Mouse (Mus musculus) liver, embryonic 13.5 days (tissue): Measurements from ENCODE around the gene Apol7a. TPM values are rescaled to one million over a fixed set of nuclear protein-coding genes. Genes with fewer than 3 reads are reported as not detected.
"Not testable (repeated sequence)": the region's sequence is repeated elsewhere in the genome, so short reads cannot be mapped to it uniquely, and the experiment has no call there.

Experiments used
- ATAC-seq: fragments of 200-750 bp; cut with Nextera tagmentation; 2 replicates; pipeline ENCODE4 v1.8.0; 2017; ENCODE audit warnings: low read depth, mild to moderate bottlenecking, moderate number of reproducible peaks, moderate library complexity
- DNase-seq: peaks from one replicate; pipeline ENCODE4 v3.0.0; 2022
- H3K27ac ChIP-seq: fragments of 300-500 bp; sonication (generic); 2 replicates; pipeline ENCODE4 v1.5.1; 2015; ENCODE audit warnings: moderate library complexity, mild to moderate bottlenecking, inconsistent platforms
- H3K27me3 ChIP-seq: fragments of 300-500 bp; sonication (generic); 2 replicates; pipeline ENCODE4 v1.6.1; 2015; ENCODE audit warnings: mild to moderate bottlenecking, inconsistent platforms
- H3K36me3 ChIP-seq: fragments of 300-500 bp; sonication (generic); 2 replicates; pipeline ENCODE4 v1.6.1; 2015; ENCODE audit warnings: mild to moderate bottlenecking, inconsistent platforms
- H3K4me1 ChIP-seq: fragments of 300-500 bp; sonication (generic); replicated peaks from 2 replicates; pipeline ENCODE4 v1.6.1; 2015; ENCODE audit warnings: inconsistent platforms
- H3K4me2 ChIP-seq: fragments of 300-500 bp; sonication (generic); 2 replicates; pipeline ENCODE4 v1.6.1; 2015; ENCODE audit warnings: inconsistent platforms, mild to moderate bottlenecking, moderate library complexity
- H3K4me3 ChIP-seq: fragments of 300-500 bp; sonication (generic); replicated peaks from 2 replicates; pipeline ENCODE4 v1.5.1; 2015; ENCODE audit warnings: mild to moderate bottlenecking, inconsistent platforms
- H3K9ac ChIP-seq: fragments of 300-500 bp; sonication (generic); 2 replicates; pipeline ENCODE4 v1.6.1; 2015; ENCODE audit warnings: mild to moderate bottlenecking, inconsistent platforms
- H3K9me3 ChIP-seq: fragments of 300-500 bp; sonication (generic); replicated peaks from 2 replicates; pipeline ENCODE4 v1.6.1; 2016; ENCODE audit warnings: inconsistent platforms
- WGBS: fragments of 180-500 bp; shearing (Covaris S2); methylation state at CpG from one replicate; pipeline ENCODE4 v1.1.7; 2015; ENCODE audit not compliant: insufficient replicate concordance; 5-methylcytosine and 5-hydroxymethylcytosine counted together
- polyA plus RNA-seq: library from polyadenylated mRNA; unstranded; fragments of >200 nt; fragmentation: Nextera tagmentation; extraction: Ambion mirVana; gene quantifications from 2 replicates; pipeline ENCODE4 v1.2.1, GENCODE M21; 2015

Gene Apol7a
- polyA plus RNA-seq: 0.17 and 0.27 TPM in 2 replicates

- H3K4me1 ChIP-seq, H3K4me3 ChIP-seq, H3K36me3 ChIP-seq, H3K9me3 ChIP-seq, H3K27ac ChIP-seq, H3K9ac ChIP-seq, H3K4me2 ChIP-seq, ATAC-seq, DNase-seq, H3K27me3 ChIP-seq: not testable (repeated sequence)
- 55% methylated on average over 9 of the region's 9 CpGs for WGBS
Measured at GRCm38 (mm10) chr15:77399027-77399426, at the start of gene Apol7a. Gene Apol7a (minus strand): TSS chr15:77399110.

GRCm38 (mm10) chr15:77447392-77447791 is 48.5 kb upstream of the Apol7a start, which contains the start of gene Apol7b:
Gene Apol7b (minus strand): TSS chr15:77447492.
- H3K36me3 ChIP-seq, ATAC-seq, DNase-seq, H3K4me2 ChIP-seq, H3K27me3 ChIP-seq, H3K4me1 ChIP-seq, H3K9ac ChIP-seq, H3K27ac ChIP-seq, H3K9me3 ChIP-seq, H3K4me3 ChIP-seq: not testable (repeated sequence)
- 33% methylated on average over 2 of the region's 2 CpGs for WGBS

GRCm38 (mm10) chr15:77445668-77446067 is 46.8 kb upstream of the Apol7a start:
- WGBS: 67% methylated on average over 1 of the region's 1 CpGs
- ATAC-seq: not testable (repeated sequence)

GRCm38 (mm10) chr15:77444746-77445145 is 45.8 kb upstream of the Apol7a start:
- not testable (repeated sequence) for H3K9ac ChIP-seq, H3K4me1 ChIP-seq, H3K27me3 ChIP-seq, H3K9me3 ChIP-seq, H3K4me2 ChIP-seq, H3K4me3 ChIP-seq, ATAC-seq, H3K27ac ChIP-seq, H3K36me3 ChIP-seq, DNase-seq
- WGBS: 61% methylated on average over 8 of the region's 8 CpGs

More at GRCm38 (mm10) chr15:77445668-77446067, 46.8 kb upstream of the Apol7a start:
- H3K9me3 ChIP-seq, H3K36me3 ChIP-seq, H3K4me3 ChIP-seq, DNase-seq, H3K4me1 ChIP-seq, H3K9ac ChIP-seq, H3K4me2 ChIP-seq, H3K27me3 ChIP-seq, H3K27ac ChIP-seq: not testable (repeated sequence)

- WGBS: 52% methylated on average over 9 of the region's 10 CpGs
- ATAC-seq, H3K27me3 ChIP-seq, DNase-seq, H3K36me3 ChIP-seq, H3K4me2 ChIP-seq, H3K27ac ChIP-seq, H3K9ac ChIP-seq, H3K4me1 ChIP-seq, H3K9me3 ChIP-seq, H3K4me3 ChIP-seq: not testable (repeated sequence)
Measured at GRCm38 (mm10) chr15:77428690-77429448, 30.0 kb upstream of the Apol7a start.

GRCm38 (mm10) chr15:77422925-77423324 is 24.0 kb upstream of the Apol7a start:
- H3K4me2 ChIP-seq, H3K9ac ChIP-seq, DNase-seq, H3K36me3 ChIP-seq, H3K27me3 ChIP-seq, H3K27ac ChIP-seq, ATAC-seq, H3K4me1 ChIP-seq, H3K9me3 ChIP-seq, H3K4me3 ChIP-seq: not testable (repeated sequence)
- WGBS: 57% methylated on average over 3 of the region's 7 CpGs

- ATAC-seq, H3K4me2 ChIP-seq, H3K9ac ChIP-seq, DNase-seq, H3K4me3 ChIP-seq, H3K27ac ChIP-seq, H3K27me3 ChIP-seq, H3K9me3 ChIP-seq, H3K36me3 ChIP-seq, H3K4me1 ChIP-seq: not testable (repeated sequence)
- WGBS: no CpG with 5 or more reads among the region's 3 CpGs
Measured at GRCm38 (mm10) chr15:77419657-77420056, 20.7 kb upstream of the Apol7a start.

GRCm38 (mm10) chr15:77416655-77417333 is 17.9 kb upstream of the Apol7a start:
- not testable (repeated sequence) for H3K4me3 ChIP-seq, H3K9ac ChIP-seq, H3K9me3 ChIP-seq, H3K36me3 ChIP-seq, H3K4me1 ChIP-seq, H3K27ac ChIP-seq, H3K27me3 ChIP-seq, ATAC-seq, H3K4me2 ChIP-seq, DNase-seq
- WGBS: 24% methylated on average over 2 of the region's 10 CpGs

- H3K4me2 ChIP-seq, H3K4me3 ChIP-seq, H3K27me3 ChIP-seq, H3K9ac ChIP-seq, ATAC-seq, H3K4me1 ChIP-seq, H3K27ac ChIP-seq, H3K36me3 ChIP-seq, H3K9me3 ChIP-seq, DNase-seq: not testable (repeated sequence)
- WGBS: 48% methylated on average over 2 of the region's 2 CpGs
Measured at GRCm38 (mm10) chr15:77415653-77416052, 16.7 kb upstream of the Apol7a start.

GRCm38 (mm10) chr15:77412695-77413094 is 13.8 kb upstream of the Apol7a start:
- H3K27me3 ChIP-seq, ATAC-seq, H3K4me1 ChIP-seq, H3K4me3 ChIP-seq, H3K36me3 ChIP-seq, DNase-seq, H3K9me3 ChIP-seq, H3K27ac ChIP-seq, H3K4me2 ChIP-seq, H3K9ac ChIP-seq: not testable (repeated sequence)
- WGBS: 15% methylated on average over 4 of the region's 4 CpGs

GRCm38 (mm10) chr15:77411035-77411434 is 12.1 kb upstream of the Apol7a start, which contains the start of gene Apol9a:
Gene Apol9a (minus strand): TSS chr15:77411135.
- not testable (repeated sequence) for H3K36me3 ChIP-seq, DNase-seq, H3K4me1 ChIP-seq, H3K4me2 ChIP-seq, H3K9me3 ChIP-seq, ATAC-seq, H3K27ac ChIP-seq, H3K4me3 ChIP-seq, H3K27me3 ChIP-seq, H3K9ac ChIP-seq
- WGBS: 83% methylated on average over 2 of the region's 4 CpGs
